Mouse (Mus musculus) ovary, postnatal 36 days (tissue): ENCODE results near the gene Kmt2e.
"Not testable (repeated sequence)": the region's sequence is repeated elsewhere in the genome, so short reads cannot be mapped to it uniquely, and the experiment has no call there.

ENCODE experiments used
- DNase-seq: peaks from one replicate; pipeline ENCODE4 v3.0.0; 2022; ENCODE audit warnings: low spot score, mixed read lengths

Gene Kmt2e

DNA sequence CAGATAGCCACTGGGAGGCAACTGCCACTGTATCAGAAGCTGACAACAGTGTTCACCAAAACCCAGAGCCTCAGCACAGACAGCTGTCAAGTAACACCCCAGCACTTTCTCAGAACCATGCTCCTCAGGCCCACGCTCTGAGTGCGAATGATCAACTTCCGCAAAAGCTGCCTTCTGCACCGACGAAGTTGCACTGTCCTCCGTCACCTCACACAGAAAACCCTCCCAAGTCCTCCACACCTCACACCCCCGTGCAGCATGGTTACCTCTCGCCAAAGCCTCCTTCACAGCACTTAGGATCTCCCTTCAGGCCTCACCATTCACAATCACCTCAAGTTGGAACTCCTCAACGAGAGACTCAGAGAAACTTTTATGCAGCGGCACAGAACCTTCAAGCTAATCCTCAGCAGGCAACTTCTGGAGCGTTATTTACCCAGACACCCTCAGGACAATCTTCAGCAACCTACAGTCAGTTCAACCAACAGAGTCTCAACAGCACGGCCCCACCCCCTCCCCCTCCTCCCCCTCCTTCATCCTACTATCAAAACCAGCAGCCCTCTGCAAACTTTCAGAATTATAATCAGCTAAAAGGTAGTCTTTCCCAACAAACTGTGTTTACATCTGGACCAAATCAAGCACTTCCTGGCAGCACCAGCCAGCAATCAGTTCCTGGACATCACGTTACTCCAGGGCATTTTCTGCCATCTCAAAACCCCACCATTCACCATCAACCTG, 67.5 kb downstream of the Kmt2e start:
- no peak for DNase-seq

DNA sequence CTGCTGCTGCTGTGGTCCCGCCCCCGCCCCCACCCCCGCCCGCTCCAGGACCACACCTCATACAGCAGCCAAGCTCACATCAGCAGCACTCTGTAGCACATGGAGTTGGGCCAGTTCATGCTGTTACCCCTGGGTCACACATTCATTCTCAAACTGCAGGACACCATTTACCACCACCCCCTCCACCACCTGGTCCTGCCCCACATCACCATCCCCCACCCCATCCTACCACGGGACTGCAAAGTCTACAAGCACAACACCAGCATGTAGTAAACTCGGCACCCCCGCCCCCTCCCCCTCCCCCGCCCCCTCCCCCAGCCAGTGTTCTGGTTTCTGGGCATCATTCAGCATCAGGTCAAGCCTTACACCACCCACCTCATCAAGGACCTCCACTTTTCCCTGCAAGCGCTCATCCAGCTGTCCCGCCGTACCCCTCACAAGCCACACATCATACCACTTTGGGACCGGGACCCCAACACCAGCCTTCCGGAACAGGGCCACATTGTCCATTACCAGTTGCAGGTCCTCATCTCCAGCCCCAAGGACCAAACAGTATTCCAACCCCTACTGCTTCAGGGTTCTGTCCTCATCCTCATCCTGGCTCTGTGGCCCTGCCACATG, 68.2 kb downstream of the Kmt2e start:
- no peak for DNase-seq

DNA sequence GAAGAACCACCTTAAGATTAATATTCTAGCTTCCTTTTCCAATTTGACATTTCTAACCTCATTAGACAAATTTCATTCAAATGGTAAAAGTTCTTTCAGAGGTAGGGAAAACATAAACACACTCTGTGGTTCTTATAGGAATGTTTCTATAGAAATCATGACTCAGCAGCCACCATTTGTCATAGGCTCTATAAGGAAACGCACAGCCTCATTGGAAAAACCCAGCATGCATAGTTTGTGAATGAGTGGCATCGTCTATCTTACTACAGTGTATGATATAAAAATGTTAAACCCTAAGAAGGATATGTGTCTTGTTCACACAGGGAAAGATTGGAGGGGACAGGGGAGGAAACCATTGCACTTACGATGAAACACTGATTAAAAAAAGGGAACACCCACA, 71.3 kb downstream of the Kmt2e start:
- DNase-seq = no peak

DNA sequence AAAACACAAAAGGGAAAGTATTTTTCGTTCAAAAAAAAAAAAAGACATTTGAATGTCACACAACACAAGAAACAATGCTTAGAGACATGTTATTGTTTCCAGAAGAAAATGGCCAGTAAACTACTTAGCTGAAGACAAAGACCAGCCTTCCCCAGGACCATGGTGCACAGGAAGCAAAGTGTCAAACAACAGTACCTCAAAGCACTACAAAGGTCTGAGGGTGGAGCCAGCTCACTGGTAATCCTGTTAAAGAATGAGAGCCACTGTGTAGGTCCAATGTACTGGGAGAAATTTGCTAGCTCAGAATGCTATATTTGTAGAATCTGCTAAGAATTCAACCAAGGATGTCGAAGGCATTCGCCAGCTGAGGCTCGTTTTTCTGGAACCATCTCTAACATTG, 73.0 kb downstream of the Kmt2e start:
- DNase-seq = no peak

DNA sequence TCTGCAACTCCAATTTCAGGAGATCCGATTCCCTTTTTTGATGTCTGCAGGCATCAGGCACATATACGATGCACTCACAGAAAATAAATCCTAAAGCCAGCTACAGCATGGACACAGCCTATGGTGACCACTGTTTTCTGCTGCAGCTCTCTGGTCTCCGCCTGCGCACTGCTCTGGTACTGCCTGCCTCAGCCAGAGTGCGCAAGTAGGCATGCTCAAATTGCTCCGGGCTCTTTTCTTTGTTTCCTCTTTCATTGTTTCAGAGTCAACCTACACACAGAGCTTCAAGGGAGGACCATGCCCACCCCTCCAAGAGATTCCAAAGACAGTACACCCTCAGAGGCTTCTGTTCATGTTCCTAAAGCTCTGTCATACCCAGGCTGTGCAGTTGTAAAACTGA, 74.4 kb downstream of the Kmt2e start:
- no peak for DNase-seq

DNA sequence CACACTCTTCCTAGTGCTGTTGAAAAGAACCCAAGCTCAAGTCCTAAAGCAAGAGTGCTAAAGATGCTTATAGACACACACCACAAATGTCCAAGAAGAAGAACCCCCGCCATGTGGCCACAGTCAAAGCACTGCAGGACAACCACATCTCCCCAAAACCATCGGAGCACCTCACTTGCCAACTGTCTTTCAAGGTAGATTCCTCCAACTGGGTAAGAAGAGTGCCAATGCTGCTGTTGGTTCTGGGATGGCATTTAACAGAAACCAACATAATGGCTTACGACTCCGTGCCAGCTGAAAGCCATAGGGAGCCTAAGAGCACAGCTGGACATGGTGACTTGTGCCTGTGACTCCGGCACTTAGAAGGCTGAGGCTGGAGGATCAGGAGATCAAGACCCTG, 77.2 kb downstream of the Kmt2e start:
- no peak for DNase-seq

DNA sequence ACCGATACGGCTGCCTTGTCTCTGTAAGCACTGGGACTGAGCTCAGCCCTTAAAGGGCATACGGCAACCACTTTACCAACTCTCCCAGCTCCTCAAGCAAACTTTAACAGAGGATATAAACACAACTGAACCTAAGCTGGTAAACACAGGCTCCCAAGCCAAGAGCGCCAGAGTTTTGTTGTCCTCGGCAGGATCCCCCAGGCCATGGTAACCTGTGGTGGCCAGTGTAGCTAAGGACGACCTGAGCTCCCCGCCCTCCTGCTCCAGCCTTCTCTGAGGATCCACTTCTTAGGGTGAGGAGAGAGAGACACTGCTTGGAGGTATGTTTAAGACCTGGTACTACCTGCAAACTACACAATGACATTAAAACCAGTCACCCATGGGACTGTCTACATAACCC, 78.3 kb downstream of the Kmt2e start:
- no peak for DNase-seq

DNA sequence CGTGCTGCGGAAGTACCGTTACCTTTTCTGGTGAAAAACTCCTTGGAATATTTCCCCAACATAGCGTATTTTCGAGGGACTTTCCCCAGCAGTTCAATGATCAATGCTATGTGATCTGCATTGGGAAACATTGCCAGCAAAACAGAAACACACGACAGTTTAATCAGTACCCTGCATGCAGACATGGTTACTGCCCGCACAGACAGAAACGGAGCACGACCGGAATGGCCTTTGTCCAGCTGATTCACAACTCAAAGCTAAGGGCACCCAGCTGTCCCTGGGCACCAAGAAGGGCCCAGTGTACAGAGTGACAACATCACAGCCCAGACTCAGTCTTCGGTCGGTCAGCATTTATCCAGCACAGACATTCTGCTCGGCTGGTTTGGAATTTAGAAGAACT, 79.2 kb downstream of the Kmt2e start:
- no peak for DNase-seq

DNA sequence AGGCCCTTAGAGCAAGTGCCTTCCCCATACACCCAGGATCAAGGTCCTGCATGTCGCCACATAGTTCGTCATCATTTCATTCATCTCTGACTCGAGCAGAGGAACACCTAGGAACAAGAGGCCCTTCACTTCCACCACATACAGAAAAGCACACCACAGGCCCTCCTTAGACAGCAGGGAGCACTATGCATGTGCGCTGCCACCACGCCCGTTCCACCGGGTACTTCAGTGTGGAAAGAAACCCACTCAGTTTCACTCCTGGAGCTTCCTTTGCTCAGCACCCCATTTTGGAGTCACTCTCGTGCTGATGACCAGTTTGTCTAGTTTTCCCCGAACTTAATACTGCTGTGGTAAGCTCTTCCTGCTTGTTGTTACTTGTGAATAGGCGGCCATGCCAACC, 80.8 kb downstream of the Kmt2e start:
- no peak for DNase-seq

DNA sequence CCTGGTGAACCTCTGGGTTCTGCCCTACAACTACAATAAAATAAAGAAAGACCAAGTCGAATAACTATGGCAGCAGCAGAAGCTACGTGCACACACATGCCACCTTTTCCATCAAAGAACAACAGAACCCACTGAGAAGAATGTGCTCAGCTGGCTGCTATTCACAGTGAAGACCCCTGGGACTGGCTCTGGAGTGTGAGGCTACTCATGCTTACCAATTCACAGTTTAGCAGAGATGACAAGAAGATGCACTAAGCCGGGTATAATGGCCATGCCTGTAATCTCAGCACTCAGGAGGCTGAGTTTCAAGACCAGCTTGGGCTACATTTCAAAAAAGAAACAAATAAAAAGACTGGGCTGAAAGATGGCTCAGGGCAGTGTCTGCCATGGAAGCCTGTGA, 82.7 kb downstream of the Kmt2e start:
- DNase-seq = no peak

DNA sequence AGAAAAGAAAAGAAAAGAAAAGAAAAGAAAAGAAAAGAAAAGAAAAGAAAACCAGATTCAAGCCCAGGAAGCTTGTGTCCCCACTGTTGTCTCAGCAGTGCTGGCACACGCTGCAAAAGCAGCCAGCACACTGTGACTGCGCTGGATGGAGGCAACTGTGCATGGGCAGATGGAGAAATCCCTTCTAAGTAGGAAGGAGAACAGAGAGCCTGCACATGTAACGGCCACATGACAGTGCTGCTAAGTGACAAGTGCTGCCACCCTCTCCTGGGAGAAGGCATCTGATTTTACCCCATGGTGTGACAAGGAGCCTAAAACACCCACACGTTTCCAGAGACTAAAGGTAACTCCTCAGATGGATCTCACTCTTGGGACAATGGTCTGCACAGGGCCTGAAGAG, 83.6 kb downstream of the Kmt2e start:
- no peak for DNase-seq

DNA sequence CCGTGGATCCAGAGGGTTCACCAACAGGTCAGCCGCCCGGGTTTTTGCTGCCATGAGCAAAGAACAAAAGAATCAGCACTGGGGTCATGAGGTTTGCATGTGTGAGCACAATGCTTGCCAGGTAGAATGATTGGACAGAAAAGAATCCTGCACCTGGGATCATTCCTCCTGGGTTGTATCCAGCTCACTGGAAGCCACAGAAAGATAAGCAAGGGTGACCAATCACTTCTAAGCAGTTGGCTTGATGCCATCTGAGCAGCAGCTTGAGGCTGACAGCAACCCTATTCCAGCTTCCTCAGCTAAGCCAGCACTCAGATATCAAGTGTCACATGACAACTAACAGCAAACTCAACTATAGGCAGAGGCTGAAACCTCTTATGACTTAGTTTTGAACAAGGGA, 84.4 kb downstream of the Kmt2e start:
- DNase-seq = no peak

DNA sequence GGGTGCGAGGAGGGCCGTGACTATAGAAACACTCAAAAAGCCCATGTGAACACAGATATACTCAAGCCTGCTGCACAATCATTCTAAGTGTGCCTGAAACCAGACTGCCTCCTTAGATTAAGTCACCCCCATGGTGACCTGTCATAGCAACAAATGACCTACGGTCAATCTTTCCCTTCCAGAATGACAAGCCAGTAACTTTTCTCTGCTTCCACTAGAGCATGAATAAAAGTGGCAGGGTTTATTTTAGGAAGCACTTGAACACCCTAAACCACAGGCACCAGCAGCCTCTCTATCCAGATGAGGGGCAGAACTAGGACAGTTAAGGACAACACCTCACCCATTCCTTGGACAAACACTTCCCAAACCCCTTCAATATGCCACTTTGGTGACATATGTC, 85.4 kb downstream of the Kmt2e start:
- no peak for DNase-seq

DNA sequence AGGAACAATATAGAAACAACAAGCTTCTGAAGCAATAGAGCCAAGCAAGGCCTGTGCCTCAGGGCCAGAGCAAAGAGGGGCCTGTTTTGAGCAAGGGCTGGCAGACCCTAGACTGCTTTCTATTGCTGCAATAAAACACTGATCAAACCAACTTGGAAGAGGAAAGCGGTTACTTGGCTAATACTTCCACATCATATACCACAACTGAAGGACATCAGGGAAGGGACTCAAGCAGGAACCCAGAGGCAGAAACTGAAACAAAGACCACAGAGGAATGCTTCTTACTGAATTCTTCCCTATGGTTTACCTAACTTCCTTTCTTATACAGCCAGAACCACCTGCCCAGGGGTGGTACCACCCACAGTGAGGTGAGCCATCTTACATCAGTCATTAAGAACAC, 87.4 kb downstream of the Kmt2e start:
- no peak for DNase-seq

DNA sequence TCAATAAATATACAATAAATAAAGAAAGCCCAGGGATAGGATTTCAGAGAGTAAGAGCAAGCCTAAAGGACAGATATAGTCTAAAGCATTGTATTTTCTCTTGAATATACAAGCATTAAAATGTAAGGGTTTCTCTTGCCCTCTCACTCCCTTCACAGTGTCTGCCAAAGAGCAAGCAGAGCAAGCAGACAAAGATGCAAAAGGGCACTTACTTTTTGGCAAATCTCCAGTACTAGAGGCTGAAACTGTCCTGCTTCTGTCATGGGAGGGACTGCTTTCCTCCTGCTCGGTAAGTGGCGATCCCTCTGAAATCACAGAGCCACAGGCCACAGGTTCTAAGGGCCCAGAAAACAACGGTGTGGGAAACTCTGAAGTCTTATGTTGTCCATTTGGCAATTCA, 89.7 kb downstream of the Kmt2e start:
- DNase-seq = no peak

DNA sequence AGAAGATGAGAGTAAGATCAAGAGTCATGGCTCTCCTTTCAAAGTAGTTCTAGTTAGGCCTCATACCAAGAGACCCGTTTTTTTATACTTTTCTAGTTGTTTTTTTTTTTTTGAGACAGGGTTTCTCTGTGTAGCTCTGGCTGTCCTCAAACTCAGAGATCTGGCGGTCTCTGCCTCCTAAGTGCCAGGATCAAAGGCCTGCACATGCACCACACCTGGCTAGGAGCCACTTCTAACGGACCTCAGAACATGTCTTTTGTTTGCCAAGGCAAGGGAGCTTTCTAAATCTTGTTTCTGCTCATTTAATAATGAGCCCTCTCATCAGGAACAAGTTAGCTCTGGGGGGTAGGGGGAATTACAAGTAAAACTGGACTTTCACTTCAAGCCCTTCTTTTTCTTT, 90.4 kb downstream of the Kmt2e start:
- DNase-seq = no peak

DNA sequence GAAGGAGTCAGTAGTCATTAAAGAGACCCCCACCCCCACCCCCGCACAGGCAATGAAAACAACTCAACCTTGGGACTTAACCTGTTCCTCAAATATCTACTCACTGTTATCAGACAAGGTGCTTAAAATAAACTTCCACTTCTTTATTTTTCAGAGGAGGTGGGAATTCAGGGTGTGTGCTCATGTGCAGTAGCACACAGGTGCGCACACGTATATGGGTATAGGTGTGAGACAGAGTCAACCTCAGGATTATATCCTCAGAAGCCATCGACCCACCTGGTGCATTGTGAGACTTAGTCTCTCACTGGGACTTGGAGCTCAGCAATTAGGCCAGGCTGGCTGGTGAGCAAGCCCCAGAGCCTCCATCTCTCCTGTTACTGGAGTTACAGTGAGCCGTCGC, 96.9 kb downstream of the Kmt2e start:
- DNase-seq = no peak

DNA sequence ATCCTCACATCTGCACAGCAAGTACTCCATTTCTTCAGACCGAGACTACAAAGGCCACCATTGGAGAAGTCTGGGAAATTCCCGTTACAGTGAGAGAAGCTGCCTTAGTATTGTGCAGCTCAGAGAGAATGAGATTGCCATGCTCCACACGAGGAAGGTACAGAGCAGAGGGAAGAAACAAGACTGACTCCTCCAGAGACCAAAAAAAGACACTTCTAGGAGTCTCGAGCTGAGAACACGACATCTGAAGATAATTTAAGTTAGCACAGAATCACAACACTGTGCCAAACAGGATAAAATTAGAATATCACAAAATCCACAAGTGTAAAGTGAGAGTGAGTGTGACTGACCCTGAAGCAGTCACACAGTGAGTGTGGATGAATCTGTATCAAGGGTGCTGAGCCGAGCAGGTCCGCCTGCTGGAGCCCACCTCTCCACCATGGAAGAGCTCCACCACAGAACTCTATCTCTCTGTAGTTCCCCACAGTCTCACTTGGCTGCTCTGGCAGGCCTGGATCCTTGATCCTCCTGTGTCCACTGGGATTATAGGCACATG, 97.4 kb downstream of the Kmt2e start:
- DNase-seq = no peak

DNA sequence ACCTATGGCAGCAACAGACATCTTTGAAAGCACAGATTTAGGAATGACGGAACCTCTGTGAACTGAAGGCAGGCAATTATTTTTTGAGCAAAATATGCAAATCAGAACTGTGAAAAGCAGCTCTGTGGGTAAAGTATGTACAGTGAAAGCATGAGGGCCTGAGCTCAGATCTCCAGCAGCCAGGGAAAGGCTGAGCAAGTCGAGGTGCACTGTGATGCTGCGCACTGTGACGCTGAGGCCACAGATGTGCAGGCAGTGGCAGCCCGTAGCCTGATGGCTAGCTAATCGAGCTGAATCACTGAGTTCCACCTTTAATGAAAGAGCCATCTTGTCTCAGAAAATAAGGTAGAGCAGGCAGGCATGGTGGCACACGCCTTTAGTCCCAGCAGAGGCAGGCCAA, 101.5 kb downstream of the Kmt2e start:
- DNase-seq = no peak

DNA sequence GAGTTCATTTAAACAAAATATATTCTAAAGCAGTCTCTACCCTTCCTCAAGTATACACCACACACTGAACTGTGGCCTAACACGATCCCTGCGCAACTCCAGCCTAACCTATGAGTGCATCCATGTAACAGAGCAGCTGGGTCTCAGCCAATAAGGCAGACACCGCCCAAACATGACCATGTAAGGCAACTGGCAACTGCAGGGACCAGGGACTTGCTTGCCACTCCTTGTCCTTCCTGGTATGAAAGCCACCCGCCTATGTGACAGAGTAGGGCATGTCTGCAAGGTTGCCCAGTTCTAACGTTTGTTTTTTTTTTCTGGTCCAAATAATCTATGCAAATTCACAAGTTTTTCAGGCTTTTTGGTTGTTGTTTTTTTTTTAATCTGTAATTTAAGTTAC, 117.4 kb downstream of the Kmt2e start:
- DNase-seq = no peak

DNA sequence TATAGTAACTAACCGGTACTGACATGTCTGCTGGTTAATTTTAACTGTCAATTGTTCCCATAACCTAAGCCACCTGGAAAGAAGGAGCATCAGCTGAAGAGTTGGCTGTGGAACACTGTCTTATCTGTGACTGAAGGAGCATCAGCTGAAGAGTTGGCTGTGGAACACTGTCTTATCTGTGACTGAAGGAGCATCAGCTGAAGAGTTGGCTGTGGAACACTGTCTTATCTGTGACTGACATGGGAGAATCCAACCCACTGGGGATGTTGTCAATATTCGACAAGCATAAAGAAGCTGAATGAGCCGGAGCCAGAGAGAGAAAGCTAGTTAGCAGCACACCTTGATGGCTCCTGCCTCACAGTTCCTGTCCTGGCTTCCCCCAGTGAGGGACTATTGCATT, 119.1 kb downstream of the Kmt2e start:
- DNase-seq = not testable (repeated sequence)
